Mouse (Mus musculus): Measurements from ENCODE around the gene Cct7.
"Not testable (repeated sequence)": the region's sequence is repeated elsewhere in the genome, so short reads cannot be mapped to it uniquely, and the experiment has no call there.

The Cct7 gene

GRCm38 (mm10) chr6:85450697-85451663 lies at the start of gene Cct7:
Gene Cct7 (plus strand): TSS chr6:85451514.
- peak; percentile 98 for DNase-seq (ENCODE audit: low spot score)

GRCm38 (mm10) chr6:85402613-85403012 lies 48.7 kb upstream of the Cct7 start:
- DNase-seq (ENCODE audit: low spot score), result no peak

- no peak for DNase-seq (ENCODE audit: low spot score)
These were observed 48.3 kb upstream of the Cct7 start for GRCm38 (mm10) chr6:85403039-85403438.

GRCm38 (mm10) chr6:85409003-85409402 lies 42.3 kb upstream of the Cct7 start:
- DNase-seq (ENCODE audit: low spot score), result no peak

GRCm38 (mm10) chr6:85410771-85411273 lies 40.5 kb upstream of the Cct7 start:
- no peak for DNase-seq (ENCODE audit: low spot score)

GRCm38 (mm10) chr6:85415829-85416228 lies 35.5 kb upstream of the Cct7 start:
- no peak for DNase-seq (ENCODE audit: low spot score)

GRCm38 (mm10) chr6:85419150-85419549 lies 32.2 kb upstream of the Cct7 start:
- DNase-seq (ENCODE audit: low spot score), result no peak

GRCm38 (mm10) chr6:85423836-85424379 lies 27.4 kb upstream of the Cct7 start, which contains the start of gene Noto:
Gene Noto (plus strand): TSS chr6:85423886.
- DNase-seq (ENCODE audit: low spot score), result no peak

- DNase-seq (ENCODE audit: low spot score), result no peak
These were observed 20.0 kb upstream of the Cct7 start for GRCm38 (mm10) chr6:85431274-85431841.

GRCm38 (mm10) chr6:85431842-85432431 lies 19.4 kb upstream of the Cct7 start, which contains the start of gene Smyd5:
Gene Smyd5 (plus strand): TSS chr6:85431989.
- DNase-seq (ENCODE audit: low spot score), result peak; percentile 86

GRCm38 (mm10) chr6:85433865-85434264 lies 17.4 kb upstream of the Cct7 start:
- DNase-seq (ENCODE audit: low spot score), result no peak

GRCm38 (mm10) chr6:85436204-85436603 lies 15.1 kb upstream of the Cct7 start:
- DNase-seq (ENCODE audit: low spot score), result no peak

GRCm38 (mm10) chr6:85436631-85437030 lies 14.7 kb upstream of the Cct7 start:
- no peak for DNase-seq (ENCODE audit: low spot score)

- no peak for DNase-seq (ENCODE audit: low spot score)
These were observed 10.2 kb upstream of the Cct7 start for GRCm38 (mm10) chr6:85441142-85441541.

GRCm38 (mm10) chr6:85443488-85444233 lies 7.7 kb upstream of the Cct7 start:
- no peak for DNase-seq (ENCODE audit: low spot score)

- DNase-seq (ENCODE audit: low spot score), result no peak
These were observed 6.9 kb upstream of the Cct7 start for GRCm38 (mm10) chr6:85444266-85444965.

- no peak for DNase-seq (ENCODE audit: low spot score)
These were observed 6.0 kb upstream of the Cct7 start for GRCm38 (mm10) chr6:85445286-85445685.

- no peak for DNase-seq (ENCODE audit: low spot score)
These were observed 4.0 kb upstream of the Cct7 start for GRCm38 (mm10) chr6:85447351-85447750.

GRCm38 (mm10) chr6:85450140-85450539 lies 1.2 kb upstream of the Cct7 start:
- not testable (repeated sequence) for DNase-seq (ENCODE audit: low spot score)

- peak; percentile 95 for DNase-seq (ENCODE audit: low spot score)
These were observed 523 bp downstream of the Cct7 start, which contains the start of gene Pradc1 for GRCm38 (mm10) chr6:85451664-85452410. Gene Pradc1 (minus strand): TSS chr6:85451970.
